Mouse (Mus musculus) CH12.LX (cell line): ENCODE measurements at regions not wholly inside any gene's neighbourhood (a gene's known extent, or its start where the extent isn't known, plus 50 kb on each side); places are given as distances from the start of the nearest gene placed in this dataset.

Source experiments
- DNase-seq: peaks from one replicate; pipeline ENCODE4 v3.0.0-alpha.2; 2013; ENCODE audit errors: extremely low read depth
- H3K27ac ChIP-seq: 2 replicates; pipeline ENCODE4 v1.5.1; 2012; ENCODE audit warnings: low read depth, mild to moderate bottlenecking, control low read depth, moderate library complexity; ENCODE audit not compliant: insufficient read depth
- H3K27me3 ChIP-seq: replicated peaks from 2 replicates; pipeline ENCODE3; 2012; ENCODE audit warnings: inconsistent platforms
- H3K36me3 ChIP-seq, 2 experiments: replicated peaks in 1 of 2; 2 replicates each; pipeline versions ENCODE3 to v1.6.1; 2012; ENCODE audit warnings: inconsistent platforms in 1 of 2, low read length in 1 of 2, mild to moderate bottlenecking in 1 of 2, mixed read lengths in 1 of 2, moderate library complexity in 1 of 2; ENCODE audit not compliant: control insufficient read depth in 1 of 2, insufficient read depth in 1 of 2
- H3K4me1 ChIP-seq, 2 experiments: 2 replicates each; pipeline ENCODE4 v1.6.1; 2012; ENCODE audit warnings: inconsistent platforms in 1 of 2, moderate library complexity in 1 of 2; ENCODE audit not compliant: insufficient read depth in 2 of 2, control insufficient read depth in 1 of 2
- H3K4me2 ChIP-seq: 2 replicates; pipeline ENCODE4 v1.6.1; 2012; ENCODE audit warnings: low read depth, mild to moderate bottlenecking, control low read depth; ENCODE audit not compliant: poor library complexity, insufficient read depth, severe bottlenecking
- H3K4me3 ChIP-seq, 3 experiments: fragments of 150-350 bp in 1 of 3; sonication (generic) in 1 of 3; replicated peaks in 1 of 3; 2 replicates each; pipeline versions ENCODE3 to v1.5.1; 2011 to 2012; ENCODE audit warnings: low read depth in 2 of 3, low read length in 2 of 3, mild to moderate bottlenecking in 2 of 3, moderate library complexity in 2 of 3, control low read depth in 1 of 3, improper control_type of control experiment in 1 of 3, inconsistent platforms in 1 of 3, mixed read lengths in 1 of 3; ENCODE audit not compliant: poor library complexity in 1 of 3
- H3K79me2 ChIP-seq: replicated peaks from 2 replicates; pipeline ENCODE4 v1.6.1; 2012; ENCODE audit warnings: mild to moderate bottlenecking, moderate library complexity; ENCODE audit not compliant: control insufficient read depth, poor library complexity, insufficient read depth, severe bottlenecking; ENCODE audit errors: extremely low read depth
- H3K9ac ChIP-seq: 2 replicates; pipeline ENCODE4 v1.6.1; 2012; ENCODE audit warnings: low read depth, mild to moderate bottlenecking, control low read depth, moderate library complexity; ENCODE audit not compliant: insufficient read depth
- H3K9me3 ChIP-seq: replicated peaks from 2 replicates; pipeline ENCODE3; 2012; ENCODE audit warnings: low read length, inconsistent platforms, mixed read lengths
- E2F4 ChIP-seq: IDR thresholded peaks from 2 replicates; pipeline ENCODE4 v1.6.1; 2011; ENCODE audit warnings: low read depth, low read length, improper control_type of control experiment; ENCODE audit not compliant: insufficient replicate concordance
- ELF1 ChIP-seq: IDR thresholded peaks from 2 replicates; pipeline ENCODE4 v1.6.1; 2014; ENCODE audit warnings: low read depth, mild to moderate bottlenecking, inconsistent platforms, low read length, improper control_type of control experiment
- HCFC1 ChIP-seq: IDR thresholded peaks from 2 replicates; pipeline ENCODE4 v1.6.1; 2012; ENCODE audit warnings: low read depth, mild to moderate bottlenecking, inconsistent platforms, low read length, improper control_type of control experiment
- JUN ChIP-seq: IDR thresholded peaks from 2 replicates; pipeline ENCODE4 v1.6.1; 2011; ENCODE audit warnings: low read depth, mild to moderate bottlenecking, low read length, improper control_type of control experiment, moderate library complexity; ENCODE audit not compliant: insufficient read depth
- JUND ChIP-seq: conservative IDR thresholded peaks from 2 replicates; pipeline ENCODE4 v1.6.1; 2011; ENCODE audit warnings: low read depth, low read length, improper control_type of control experiment
- KAT2A ChIP-seq: IDR thresholded peaks from 2 replicates; pipeline ENCODE4 v1.6.1; 2012; ENCODE audit warnings: low read length, improper control_type of control experiment, inconsistent platforms; ENCODE audit not compliant: insufficient replicate concordance
- MXI1 ChIP-seq: IDR thresholded peaks from 2 replicates; pipeline ENCODE4 v1.6.1; 2011; ENCODE audit warnings: mild to moderate bottlenecking, low read depth, low read length, improper control_type of control experiment
- MYC ChIP-seq: IDR thresholded peaks from 2 replicates; pipeline ENCODE4 v1.6.1; 2011; ENCODE audit warnings: low read depth, mild to moderate bottlenecking, improper control_type of control experiment, low read length
- NRF1 ChIP-seq: IDR thresholded peaks from 2 replicates; pipeline ENCODE4 v1.6.1; 2014; ENCODE audit warnings: low read depth, mild to moderate bottlenecking, inconsistent platforms, low read length, improper control_type of control experiment, moderate library complexity
- PAX5 ChIP-seq: IDR thresholded peaks from 2 replicates; pipeline ENCODE4 v1.6.1; 2012; ENCODE audit warnings: low read length, inconsistent platforms, mixed read lengths
- POLR2AphosphoS2 ChIP-seq: IDR thresholded peaks from 2 replicates; pipeline ENCODE4 v1.6.1; 2011; ENCODE audit warnings: low read depth, low read length, improper control_type of control experiment
- RAD21 ChIP-seq: IDR thresholded peaks from 2 replicates; pipeline ENCODE4 v1.6.1; 2011; ENCODE audit warnings: low read depth, mild to moderate bottlenecking, low read length, improper control_type of control experiment, moderate library complexity
- SIN3A ChIP-seq: IDR thresholded peaks from 2 replicates; pipeline ENCODE4 v1.6.1; 2012; ENCODE audit warnings: low read length, improper control_type of control experiment, inconsistent platforms
- UBTF ChIP-seq: IDR thresholded peaks from 2 replicates; pipeline ENCODE4 v1.6.1; 2012; ENCODE audit warnings: low read depth, mild to moderate bottlenecking, inconsistent platforms, low read length, improper control_type of control experiment, moderate library complexity
- ZKSCAN1 ChIP-seq: IDR thresholded peaks from 2 replicates; pipeline ENCODE4 v1.6.1; 2012; ENCODE audit warnings: low read depth, inconsistent platforms, low read length, improper control_type of control experiment, borderline replicate concordance
- dilution Hi-C: fragments of 300-500 bp; cut with MboI; formaldehyde crosslinking; loops from 2 replicates; pipeline ENCODE4 v1.14.3; 2020; ENCODE audit warnings: low sequenced_read_pairs; ENCODE audit not compliant: extremely low pct_unique_long_range_greater_than_20kb, extremely low pct_ligation_motif_present
- in situ Hi-C: fragments of 300-500 bp; cut with MboI; formaldehyde crosslinking; loops from 3 replicates; pipeline ENCODE4 v1.14.3; 2019; ENCODE audit warnings: low sequenced_read_pairs, low pct_ligation_motif_present, low pct_unique_long_range_greater_than_20kb, mixed read lengths

DNA sequence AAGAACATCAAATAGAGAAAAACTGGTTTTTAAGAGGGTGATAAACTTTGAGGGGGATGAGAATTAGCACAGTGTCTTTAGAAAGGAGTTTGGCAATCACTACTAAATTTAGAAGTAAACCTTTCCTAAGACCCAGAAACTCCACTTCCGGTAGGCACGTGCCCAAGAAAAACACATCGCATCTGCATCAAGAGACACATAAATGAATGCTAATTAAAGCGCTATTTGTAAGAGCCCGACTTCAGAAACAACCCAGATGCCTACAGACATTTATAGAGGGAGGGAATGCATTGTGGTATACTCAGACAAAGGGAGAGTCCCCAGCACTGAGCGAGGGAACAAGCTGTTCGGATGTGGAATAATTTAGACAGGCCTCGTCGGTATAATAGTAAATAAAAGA lies 688.5 kb downstream of the Tns3 start:
- in situ Hi-C loops = no loop called here
- no peak overlapping the region for H3K4me2 ChIP-seq
- H3K27ac ChIP-seq = no peak overlapping the region
- DNase-seq = no peak
- H3K9ac ChIP-seq = no peak overlapping the region
- H3K36me3 ChIP-seq = no peaks in the 10 kb centered on the region
- no peaks in the 10 kb centered on the region for H3K79me2 ChIP-seq
- dilution Hi-C loops = no loop called here
- H3K27me3 ChIP-seq = no peaks in the 10 kb centered on the region
- H3K9me3 ChIP-seq = peaks cover 52% of the 10 kb centered on the region
- H3K4me1 ChIP-seq = no peaks in the 10 kb centered on the region
- no peak overlapping the region for H3K4me3 ChIP-seq
- TF ChIP-seq MYC (no peak), E2F4 (no peak), RAD21 (no peak), PAX5 (no peak), POLR2AphosphoS2 (no peak), JUN (no peak)
- TF ChIP-seq, all 38 proteins: peak for 0

DNA sequence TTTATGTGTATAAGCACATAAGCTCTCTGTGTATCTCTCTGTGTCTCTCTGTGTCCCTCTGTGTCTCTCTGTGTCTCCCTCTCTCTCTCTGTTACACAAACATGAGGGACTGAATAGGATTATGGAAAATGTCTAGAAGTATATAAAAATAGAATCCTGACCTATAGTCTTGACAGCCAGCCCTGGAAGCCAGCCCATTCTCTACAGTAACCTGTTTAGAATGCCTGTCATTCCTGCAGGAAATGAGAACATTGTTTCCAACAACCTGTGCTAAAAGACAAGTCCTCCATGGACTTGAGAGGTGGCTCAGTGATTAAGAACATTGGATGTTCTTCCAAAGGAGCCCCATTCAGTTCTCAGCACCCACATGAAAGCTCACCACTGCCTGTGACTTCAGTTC lies 714.4 kb downstream of the Tns3 start:
- dilution Hi-C loops = no loop called here
- no peak overlapping the region for H3K27ac ChIP-seq
- no peak for DNase-seq
- H3K9me3 ChIP-seq = peaks cover 70% of the 10 kb centered on the region
- no peaks in the 10 kb centered on the region for H3K4me1 ChIP-seq
- no peak overlapping the region for H3K4me2 ChIP-seq
- H3K27me3 ChIP-seq = no peaks in the 10 kb centered on the region
- in situ Hi-C loops = no loop called here
- TF ChIP-seq KAT2A (no peak), NRF1 (no peak), UBTF (no peak), POLR2AphosphoS2 (no peak), HCFC1 (no peak), MXI1 (no peak), ELF1 (no peak), JUND (no peak), ZKSCAN1 (no peak), SIN3A (no peak)
- H3K36me3 ChIP-seq = no peaks in the 10 kb centered on the region
- H3K79me2 ChIP-seq = no peaks in the 10 kb centered on the region
- H3K4me3 ChIP-seq = no peak overlapping the region
- no peak overlapping the region for H3K9ac ChIP-seq
